25 mouse cellular contexts compared by ENCODE assay signal in genomic region chr1:62691175-62691574, GRCm38 (mm10).
"Had no signal": no experiment of that assay in that cellular context is flagged by ENCODE, and none has a peak within 500 bp of the region (broad histone marks: within the 10 kb centered on the region; RNA-seq: fewer than 3 reads in every experiment).

No protein-coding gene starts in this region.

- H3K4me2 ChIP-seq: heart, embryonic 12.5 days; hindbrain, embryonic 13.5 days; hindbrain, embryonic 15.5 days; kidney, embryonic 15.5 days; limb, embryonic 13.5 days; limb, embryonic 15.5 days; liver, embryonic 13.5 days had no signal

- H3K27me3 ChIP-seq: heart, embryonic 12.5 days; hindbrain, embryonic 13.5 days; limb, embryonic 15.5 days; liver, embryonic 13.5 days had no signal

- H3K4me1 ChIP-seq: heart, embryonic 10.5 days; liver, embryonic 13.5 days had no signal

- H3K27ac ChIP-seq: gastrocnemius, adult 2 months; heart, adult 2 months; heart, embryonic 10.5 days; hindbrain, embryonic 13.5 days; hindbrain, embryonic 15.5 days; hindbrain, postnatal 0 days; kidney, embryonic 15.5 days; kidney, postnatal 0 days; limb, embryonic 13.5 days; limb, embryonic 15.5 days; liver, embryonic 13.5 days had no signal

- H3K9ac ChIP-seq: heart, embryonic 12.5 days; hindbrain, embryonic 13.5 days; hindbrain, embryonic 15.5 days; kidney, embryonic 15.5 days; limb, embryonic 13.5 days; limb, embryonic 15.5 days; liver, embryonic 13.5 days had no signal

- H3K4me3 ChIP-seq: gastrocnemius, adult 2 months; heart, adult 2 months; heart, embryonic 10.5 days; heart, embryonic 12.5 days; hindbrain, embryonic 13.5 days; hindbrain, embryonic 15.5 days; kidney, embryonic 15.5 days; limb, embryonic 13.5 days; limb, embryonic 15.5 days; liver, embryonic 13.5 days had no signal

- H3K36me3 ChIP-seq: heart, embryonic 10.5 days; heart, embryonic 12.5 days; hindbrain, embryonic 13.5 days; hindbrain, embryonic 15.5 days; kidney, embryonic 15.5 days; limb, embryonic 13.5 days; limb, embryonic 15.5 days; liver, embryonic 13.5 days had no signal

- ATAC-seq: hindbrain, postnatal 0 days; intestine, embryonic 16.5 days had no signal

- H3K9me3 ChIP-seq: heart, embryonic 10.5 days; heart, embryonic 12.5 days; hindbrain, embryonic 13.5 days; hindbrain, embryonic 15.5 days; kidney, embryonic 15.5 days; limb, embryonic 13.5 days; limb, embryonic 15.5 days; liver, embryonic 13.5 days had no signal

- DNase-seq: gastrocnemius, adult 2 months; gastrocnemius, postnatal 10 days; gastrocnemius, postnatal 25 days; heart, adult 2 months; heart, postnatal 10 days; heart, postnatal 4 days; kidney, adult 11 months; kidney, adult 2 months; kidney, adult 9 months; kidney, postnatal 14 days; kidney, postnatal 36 days; layer of hippocampus, adult 9-11 months; layer of hippocampus, postnatal 36 days; left cerebral cortex, postnatal 4 days; liver, embryonic 13.5 days had no signal
